Mouse (Mus musculus) retina, adult 2 months (tissue): Measurements from ENCODE around the gene Ambp.

Experiments used
- DNase-seq: peaks from one replicate; pipeline ENCODE4 v3.0.0-alpha.2; 2012; ENCODE audit warnings: low read depth, low spot score

Ambp gene

GRCm38 (mm10) chr4:63154699-63155098 lies at the start of gene Ambp:
Ambp (minus strand) TSS chr4:63154799.
- no peak for DNase-seq

GRCm38 (mm10) chr4:63203874-63204273 lies 49.3 kb upstream of the Ambp start:
- no peak for DNase-seq

GRCm38 (mm10) chr4:63199366-63199765 lies 44.8 kb upstream of the Ambp start:
- no peak for DNase-seq

GRCm38 (mm10) chr4:63194366-63194765 lies 39.8 kb upstream of the Ambp start:
- DNase-seq, result no peak

GRCm38 (mm10) chr4:63191641-63192040 lies 37.0 kb upstream of the Ambp start:
- no peak for DNase-seq

GRCm38 (mm10) chr4:63186281-63186870 lies 31.8 kb upstream of the Ambp start:
- DNase-seq, result no peak

- DNase-seq, result peak; percentile 11
These were observed 27.0 kb upstream of the Ambp start for GRCm38 (mm10) chr4:63181556-63181955.

- DNase-seq, result no peak
These were observed 17.5 kb upstream of the Ambp start, which contains the start of gene Kif12 for GRCm38 (mm10) chr4:63171969-63172685. Kif12 (minus strand) TSS chr4:63172131.

GRCm38 (mm10) chr4:63171122-63171521 lies 16.5 kb upstream of the Ambp start:
- DNase-seq, result no peak

- no peak for DNase-seq
These were observed 15.5 kb upstream of the Ambp start for GRCm38 (mm10) chr4:63170061-63170460.

GRCm38 (mm10) chr4:63166323-63166722 lies 11.7 kb upstream of the Ambp start:
- DNase-seq, result no peak

GRCm38 (mm10) chr4:63165636-63166035 lies 11.0 kb upstream of the Ambp start:
- DNase-seq, result no peak

- DNase-seq, result peak; percentile 43
These were observed 4.5 kb upstream of the Ambp start for GRCm38 (mm10) chr4:63158961-63159592.

GRCm38 (mm10) chr4:63158192-63158591 lies 3.6 kb upstream of the Ambp start:
- DNase-seq, result no peak

GRCm38 (mm10) chr4:63156726-63157634 lies 2.4 kb upstream of the Ambp start:
- DNase-seq, result no peak

GRCm38 (mm10) chr4:63155596-63155995 lies 997 bp upstream of the Ambp start:
- no peak for DNase-seq

GRCm38 (mm10) chr4:63154028-63154427 lies 571 bp downstream of the Ambp start:
- no peak for DNase-seq

- DNase-seq, result no peak
These were observed 3.5 kb downstream of the Ambp start for GRCm38 (mm10) chr4:63151127-63151526.

- DNase-seq, result no peak
These were observed 7.3 kb downstream of the Ambp start for GRCm38 (mm10) chr4:63147268-63147667.

GRCm38 (mm10) chr4:63129891-63130624 lies 24.5 kb downstream of the Ambp start:
- DNase-seq, result no peak

- peak; percentile 18 for DNase-seq
These were observed 29.6 kb downstream of the Ambp start for GRCm38 (mm10) chr4:63124861-63125466.
